In genomic region chr9:43133525-43133924, GRCm38 (mm10) we compare ENCODE assay signal across 15 mouse cellular contexts. TPM values are rescaled to one million over a fixed set of nuclear protein-coding genes. Genes with fewer than 3 reads are reported as not detected.
DNase-seq lines count a peak whose midpoint lies in the region.
"Had no signal": no experiment of that assay in that cellular context is flagged by ENCODE, and none has a peak within 500 bp of the region (broad histone marks: within the 10 kb centered on the region; RNA-seq: fewer than 3 reads in every experiment).

No protein-coding gene starts in this region.

- intact Hi-C loops in left cerebral cortex, postnatal 4 days (cut with DNase I) = no loop called here
- intact Hi-C loops in left cerebral cortex, postnatal 36 days (cut with DNase I) = no loop called here

- DNase-seq in left cerebral cortex, adult 11 months (ENCODE audit: low spot score) = peak; percentile 38
- DNase-seq in left cerebral cortex, postnatal 4 days = no peak
- peak; percentile 59 to 74 for DNase-seq in frontal cortex, postnatal 36 days (ENCODE audit: low spot score in 2 of 2)
- DNase-seq in left cerebral cortex, postnatal 36 days (ENCODE audit: low spot score in 2 of 2) = peak; percentile 65 to 67
- no peak for DNase-seq in heart, adult 9 months (ENCODE audit: low spot score in 2 of 2)
- DNase-seq in embryo, embryonic 10 days (ENCODE audit: low spot score) = no peak
- DNase-seq in kidney, adult 18-20 months = no peak
- DNase-seq: adrenal gland, postnatal 25 days; B cell, adult 2 months; cerebellum, adult 2 months; heart, postnatal 36 days; liver, embryonic 13.5 days; retina, postnatal 1 day had no signal

RNA-seq across cellular contexts. Expression of gene Tmem136, which starts 17.2 kb away (rescaled TPM):
- 10 to 100 TPM; 17.2 to 18.4 TPM for total RNA-seq in left cerebral cortex, postnatal 4 days (2021)
- total RNA-seq in left cerebral cortex, postnatal 36 days (2021) = 10 to 100 TPM; 18.1 to 18.6 TPM
- total RNA-seq: granulocyte monocyte progenitor cell, adult 5-6 weeks; monocyte, adult 5-6 weeks had no signal

RNA-seq across cellular contexts. Expression of gene Arhgef12, which starts 26.5 kb away (rescaled TPM):
- total RNA-seq in left cerebral cortex, postnatal 4 days (2021) = 100 to 1,000 TPM; 185 to 199 TPM
- 100 to 1,000 TPM; 153 to 169 TPM for total RNA-seq in left cerebral cortex, postnatal 36 days (2021)

Comparison
In these comparisons a context has a peak if more than half of its experiments do, and no peak if none do; other contexts are left out.
1. DNase-seq: peak in left cerebral cortex, adult 11 months (single experiment), frontal cortex, postnatal 36 days (2 of 2) and left cerebral cortex, postnatal 36 days (2 of 2); none in left cerebral cortex, postnatal 4 days (single experiment), heart, adult 9 months (0 of 2), embryo, embryonic 10 days (single experiment) and kidney, adult 18-20 months (single experiment).